Comparison of ENCODE assay signal across 10 mouse cellular contexts in the genomic region with DNA sequence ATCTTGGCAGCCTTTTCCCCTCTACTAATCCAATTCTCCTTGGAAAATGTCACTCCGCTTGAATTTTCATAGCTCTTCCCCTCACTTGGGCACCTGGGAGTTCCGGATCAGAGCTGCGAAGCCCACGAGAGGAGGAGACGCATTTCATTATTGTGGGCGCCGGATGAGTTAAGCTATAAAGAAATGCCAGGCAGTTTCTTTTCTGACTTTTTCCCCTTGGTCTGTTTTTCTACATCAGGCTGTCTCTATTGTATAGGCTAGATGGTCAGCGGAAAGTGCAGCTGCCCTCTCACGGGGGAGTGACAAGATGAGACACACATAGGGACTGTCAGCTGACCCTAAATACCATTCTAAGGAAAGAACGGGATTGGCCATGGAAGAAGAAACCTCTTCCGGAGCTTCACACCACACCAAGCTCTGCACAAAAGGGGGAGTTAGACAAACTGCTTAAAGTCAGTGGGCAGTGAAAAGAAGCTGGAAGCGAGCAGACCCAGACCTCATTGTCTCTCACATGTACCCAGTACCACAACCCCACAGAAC.
A peak's percentile ranks its signal among the peaks of the same experiment; 100 is the strongest.
DNase-seq lines count a peak whose midpoint lies in the region; ATAC-seq and TF ChIP-seq lines count a peak whose summit lies in the region.
"Had no signal": no experiment of that assay in that cellular context is flagged by ENCODE, and none has a peak within 500 bp of the region (broad histone marks: within the 10 kb centered on the region; RNA-seq: fewer than 3 reads in every experiment).

No protein-coding gene starts in this region.

- no peaks in the 10 kb centered on the region for H3K36me3 ChIP-seq in forebrain, postnatal 0 days (ENCODE audit: insufficient read depth)
- no peaks in the 10 kb centered on the region for H3K36me3 ChIP-seq in forebrain, embryonic 16.5 days (ENCODE audit: control insufficient read depth, insufficient read depth)
- no peaks in the 10 kb centered on the region for H3K36me3 ChIP-seq in midbrain, embryonic 11.5 days (ENCODE audit: control insufficient read depth, insufficient read depth, low read length)
- no peaks in the 10 kb centered on the region for H3K36me3 ChIP-seq in midbrain, embryonic 10.5 days
- H3K36me3 ChIP-seq in midbrain, embryonic 15.5 days (replicated peaks): no peaks in the 10 kb centered on the region

- peak; percentile 11 for DNase-seq in forebrain, postnatal 0 days
- no peak for DNase-seq in midbrain, embryonic 11.5 days (ENCODE audit: low spot score, missing footprints)
- no peak for DNase-seq in midbrain, embryonic 10.5 days (ENCODE audit: low spot score)
- peak; percentile 61 for DNase-seq in induced T-regulatory cell, adult 2 months (ENCODE audit: low read depth)
- DNase-seq in adrenal gland, postnatal 14 days: no peak
- DNase-seq: layer of hippocampus, postnatal 36 days; right cerebral cortex, postnatal 25 days had no signal

- H3K4me1 ChIP-seq in forebrain, postnatal 0 days (ENCODE audit: insufficient read depth): no peaks in the 10 kb centered on the region
- peaks cover 7% of the 10 kb centered on the region; the same call in 1 of the 2 replicates for H3K4me1 ChIP-seq in forebrain, embryonic 16.5 days (replicated peaks; ENCODE audit: control insufficient read depth, insufficient read depth, low read length)
- peaks cover 4% of the 10 kb centered on the region; the same call in 1 of the 2 replicates for H3K4me1 ChIP-seq in midbrain, embryonic 11.5 days (ENCODE audit: control insufficient read depth, insufficient read depth, low read length)
- peaks cover 16% of the 10 kb centered on the region for H3K4me1 ChIP-seq in midbrain, embryonic 10.5 days
- peaks cover 15% of the 10 kb centered on the region for H3K4me1 ChIP-seq in midbrain, embryonic 15.5 days

- TF ChIP-seq CTCF in forebrain, postnatal 0 days (IDR thresholded peaks at IDR 0.05; ENCODE audit: low read depth): no peak

- H3K4me2 ChIP-seq in forebrain, postnatal 0 days (ENCODE audit: low read depth): no peak overlapping the region
- H3K4me2 ChIP-seq in forebrain, embryonic 16.5 days (ENCODE audit: low read length): no peak overlapping the region
- no peak overlapping the region for H3K4me2 ChIP-seq in midbrain, embryonic 11.5 days
- peak overlapping the region; percentile 25 for H3K4me2 ChIP-seq in midbrain, embryonic 15.5 days

- no peak; the same call in 1 of the 2 replicates for ATAC-seq in forebrain, postnatal 0 days
- no peak for ATAC-seq in forebrain, embryonic 16.5 days
- ATAC-seq in midbrain, embryonic 11.5 days (ENCODE audit: low FRiP score): peak; percentile 35; the same call in 1 of the 2 replicates
- ATAC-seq in midbrain, embryonic 15.5 days (replicated peaks): no peak
- ATAC-seq in erythroid progenitor cell, adult 5-6 weeks (replicated peaks; ENCODE audit: low FRiP score, poor library complexity, severe bottlenecking): no peak

- H3K27ac ChIP-seq in forebrain, postnatal 0 days (ENCODE audit: low read depth, low read length): no peak overlapping the region
- H3K27ac ChIP-seq in forebrain, embryonic 16.5 days (ENCODE audit: low read length): no peak overlapping the region
- no peak overlapping the region for H3K27ac ChIP-seq in midbrain, embryonic 11.5 days (ENCODE audit: low read depth, low read length)
- H3K27ac ChIP-seq in midbrain, embryonic 10.5 days (replicated peaks): no peak overlapping the region
- H3K27ac ChIP-seq in midbrain, embryonic 15.5 days: no peak overlapping the region; the same call in 1 of the 2 replicates

- no peak overlapping the region for H3K9ac ChIP-seq in forebrain, postnatal 0 days
- H3K9ac ChIP-seq in forebrain, embryonic 16.5 days (replicated peaks; ENCODE audit: low read depth, low read length): no peak overlapping the region
- no peak overlapping the region for H3K9ac ChIP-seq in midbrain, embryonic 11.5 days (ENCODE audit: low read length)
- no peak overlapping the region for H3K9ac ChIP-seq in midbrain, embryonic 15.5 days

- no peak overlapping the region for H3K4me3 ChIP-seq in forebrain, postnatal 0 days (ENCODE audit: low read depth, low read length)
- H3K4me3 ChIP-seq in forebrain, embryonic 16.5 days (replicated peaks; ENCODE audit: low read length): no peak overlapping the region
- H3K4me3 ChIP-seq in midbrain, embryonic 11.5 days (ENCODE audit: low read depth, low read length): no peak overlapping the region
- H3K4me3 ChIP-seq in midbrain, embryonic 10.5 days: no peak overlapping the region
- H3K4me3 ChIP-seq in midbrain, embryonic 15.5 days: no peak overlapping the region

- no peaks in the 10 kb centered on the region for H3K27me3 ChIP-seq in forebrain, postnatal 0 days (ENCODE audit: insufficient read depth, low read length)
- H3K27me3 ChIP-seq in forebrain, embryonic 16.5 days (replicated peaks; ENCODE audit: control insufficient read depth, insufficient read depth, low read length): no peaks in the 10 kb centered on the region
- no peaks in the 10 kb centered on the region for H3K27me3 ChIP-seq in midbrain, embryonic 11.5 days (ENCODE audit: control insufficient read depth, insufficient read depth, low read length)
- no peaks in the 10 kb centered on the region for H3K27me3 ChIP-seq in midbrain, embryonic 10.5 days (ENCODE audit: low read depth, poor library complexity, severe bottlenecking)
- no peaks in the 10 kb centered on the region for H3K27me3 ChIP-seq in midbrain, embryonic 15.5 days (replicated peaks)

- H3K9me3 ChIP-seq in forebrain, postnatal 0 days (ENCODE audit: low read length): no peaks in the 10 kb centered on the region
- H3K9me3 ChIP-seq in forebrain, embryonic 16.5 days (ENCODE audit: control insufficient read depth, low read length): no peaks in the 10 kb centered on the region
- no peaks in the 10 kb centered on the region for H3K9me3 ChIP-seq in midbrain, embryonic 11.5 days (ENCODE audit: control insufficient read depth, low read length)
- no peaks in the 10 kb centered on the region for H3K9me3 ChIP-seq in midbrain, embryonic 10.5 days (replicated peaks)
- H3K9me3 ChIP-seq in midbrain, embryonic 15.5 days: no peaks in the 10 kb centered on the region

- WGBS in forebrain, postnatal 0 days: 69% methylated on average over 12 of the region's 12 CpGs
- 64% methylated on average over 12 of the region's 12 CpGs for WGBS in forebrain, embryonic 16.5 days
- WGBS in midbrain, embryonic 11.5 days: 50% methylated on average over 12 of the region's 12 CpGs
- 62% methylated on average over 12 of the region's 12 CpGs for WGBS in midbrain, embryonic 10.5 days
- WGBS in midbrain, embryonic 15.5 days: 35% methylated on average over 12 of the region's 12 CpGs

Comparison
In these comparisons a context has a peak if more than half of its experiments do, and no peak if none do; other contexts are left out.
1. DNase-seq: peak in forebrain, postnatal 0 days (single experiment) and induced T-regulatory cell, adult 2 months (single experiment); none in midbrain, embryonic 11.5 days (single experiment), midbrain, embryonic 10.5 days (single experiment) and adrenal gland, postnatal 14 days (single experiment).